Mouse (Mus musculus) 3T3-L1 (cell line): ENCODE measurements at regions not wholly inside any gene's neighbourhood (a gene's known extent, or its start where the extent isn't known, plus 50 kb on each side); places are given as distances from the start of the nearest gene placed in this dataset.

ENCODE experiments used
- DNase-seq: peaks from one replicate; pipeline ENCODE4 v3.0.0-alpha.2; 2015; ENCODE audit warnings: low read depth, low spot score

DNA sequence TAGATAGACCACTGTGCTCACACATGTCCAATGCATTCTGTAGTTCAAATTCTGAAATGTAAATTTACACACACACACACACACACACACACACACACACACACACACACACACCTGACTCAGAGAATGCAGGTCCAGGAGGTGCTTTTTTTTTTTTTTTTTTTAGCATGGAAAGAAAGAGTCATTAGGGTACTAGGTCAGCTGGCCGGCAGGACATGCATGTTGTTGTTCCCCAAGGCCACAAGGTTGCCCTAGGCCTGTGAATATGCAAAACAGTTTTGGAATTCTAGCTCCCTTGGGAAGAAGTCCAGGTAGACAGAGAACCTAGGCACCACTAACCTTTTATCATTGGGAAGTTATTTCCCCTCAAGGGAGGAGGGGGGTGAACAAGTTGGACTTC lies 184.1 kb upstream of the Marcks start:
- no peak for DNase-seq

DNA sequence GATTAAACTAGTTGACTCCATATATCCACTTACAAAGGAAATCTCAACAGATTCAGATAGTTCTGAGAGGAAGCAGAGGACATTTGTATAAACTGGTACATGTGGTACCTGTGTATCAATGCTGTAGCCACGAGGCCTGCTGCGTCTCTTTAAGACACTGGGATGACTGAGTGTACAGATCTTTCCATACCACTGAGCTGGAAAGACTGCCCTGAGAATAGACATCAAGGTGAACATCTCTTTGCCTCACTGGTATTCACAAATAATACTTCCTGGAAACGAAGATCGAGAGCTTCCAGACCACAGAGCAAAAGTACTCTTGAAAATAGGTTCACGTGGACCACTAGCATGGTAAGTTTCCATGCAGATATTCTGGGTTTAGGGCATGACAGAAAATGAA lies 183.6 kb upstream of the Marcks start:
- DNase-seq = no peak

DNA sequence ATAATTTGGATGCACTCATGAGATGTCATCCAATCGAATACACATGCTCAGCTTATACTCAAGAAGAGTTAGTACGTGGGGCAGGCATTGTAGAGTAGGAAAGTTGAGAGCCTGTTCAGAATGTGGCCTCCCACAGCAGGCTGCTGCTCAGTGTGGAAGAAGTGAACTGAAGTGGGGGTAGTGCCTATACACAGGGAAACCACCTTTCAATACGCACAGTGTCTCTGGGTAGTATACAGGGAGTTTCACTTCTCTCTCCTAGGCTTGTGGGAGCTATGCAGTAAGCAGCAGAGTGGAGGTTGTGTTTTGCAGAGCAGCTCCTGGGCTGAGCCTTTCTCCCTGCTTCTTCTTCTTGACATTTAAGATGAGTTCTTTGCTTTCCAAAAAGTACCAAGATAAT lies 182.5 kb upstream of the Marcks start:
- DNase-seq = no peak

DNA sequence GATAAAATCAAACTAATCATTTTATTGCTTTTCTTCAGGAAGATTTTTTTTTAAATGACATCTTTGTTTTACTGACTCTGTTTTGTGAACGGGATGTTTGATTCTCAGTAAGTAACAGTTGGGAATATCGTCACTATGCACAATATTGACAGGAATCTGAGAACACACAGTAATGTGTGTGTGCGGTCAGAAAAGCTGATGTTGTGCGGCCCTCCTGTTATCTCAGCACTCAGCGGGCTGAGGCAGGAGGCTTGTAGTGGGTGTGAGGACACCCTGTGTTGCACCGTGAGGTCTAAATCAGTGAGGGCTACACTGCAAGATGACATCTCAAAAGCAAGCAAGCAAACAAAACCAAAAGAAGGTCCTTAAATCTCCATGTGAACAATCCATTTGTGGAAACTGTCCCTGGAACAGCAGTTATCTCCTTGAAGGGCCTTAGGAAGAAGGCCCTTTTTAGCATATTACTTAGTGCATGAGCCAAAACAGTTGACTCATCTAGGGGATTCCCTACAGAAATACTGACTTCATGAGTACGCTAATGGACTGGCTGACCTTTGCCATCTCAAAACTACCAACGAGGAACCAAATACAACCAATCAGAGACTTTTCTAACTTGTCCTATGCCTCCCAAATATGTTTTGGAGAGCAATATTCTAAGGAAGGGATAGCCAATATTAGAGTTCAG lies 181.2 kb upstream of the Marcks start:
- DNase-seq = peak; percentile 75

DNA sequence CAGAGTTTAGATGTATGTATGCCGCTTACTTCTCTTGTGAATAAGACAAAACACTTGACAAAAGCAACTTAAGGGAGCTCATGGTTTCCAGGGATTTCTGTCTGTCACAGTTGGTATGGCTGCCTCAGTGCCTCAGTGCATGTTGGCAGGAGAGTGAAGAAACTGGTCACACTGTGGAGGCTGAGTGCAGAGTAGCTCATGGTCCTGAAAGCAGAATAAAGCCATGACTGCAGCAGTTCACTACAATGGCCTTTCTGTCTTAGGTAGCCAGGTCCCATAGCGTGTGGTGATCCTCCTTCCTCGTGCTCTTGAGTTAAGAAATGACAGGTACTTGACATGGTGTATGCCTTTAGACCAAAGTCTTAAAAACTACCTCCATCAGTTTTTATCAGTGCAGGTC lies 178.0 kb upstream of the Marcks start:
- no peak for DNase-seq

DNA sequence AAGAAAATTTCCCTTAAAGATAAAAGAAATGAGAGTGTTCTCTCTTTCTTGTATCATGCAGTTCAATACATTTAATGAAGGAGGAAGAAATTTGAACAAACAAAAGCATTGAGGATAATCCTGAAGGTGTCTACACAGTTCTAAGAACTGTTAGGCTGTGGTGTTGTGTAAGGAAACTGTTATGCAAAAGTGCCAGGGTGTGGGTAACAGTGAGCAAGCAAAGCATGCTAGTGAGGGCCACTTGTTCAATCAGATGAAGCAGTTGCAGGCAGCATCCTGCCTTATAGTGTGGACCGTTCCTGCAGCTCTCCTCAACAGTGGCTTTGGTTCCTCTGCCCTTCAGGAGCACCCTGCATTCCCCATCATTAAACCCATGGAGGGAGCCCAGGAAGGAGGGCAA lies 177.1 kb upstream of the Marcks start:
- no peak for DNase-seq

DNA sequence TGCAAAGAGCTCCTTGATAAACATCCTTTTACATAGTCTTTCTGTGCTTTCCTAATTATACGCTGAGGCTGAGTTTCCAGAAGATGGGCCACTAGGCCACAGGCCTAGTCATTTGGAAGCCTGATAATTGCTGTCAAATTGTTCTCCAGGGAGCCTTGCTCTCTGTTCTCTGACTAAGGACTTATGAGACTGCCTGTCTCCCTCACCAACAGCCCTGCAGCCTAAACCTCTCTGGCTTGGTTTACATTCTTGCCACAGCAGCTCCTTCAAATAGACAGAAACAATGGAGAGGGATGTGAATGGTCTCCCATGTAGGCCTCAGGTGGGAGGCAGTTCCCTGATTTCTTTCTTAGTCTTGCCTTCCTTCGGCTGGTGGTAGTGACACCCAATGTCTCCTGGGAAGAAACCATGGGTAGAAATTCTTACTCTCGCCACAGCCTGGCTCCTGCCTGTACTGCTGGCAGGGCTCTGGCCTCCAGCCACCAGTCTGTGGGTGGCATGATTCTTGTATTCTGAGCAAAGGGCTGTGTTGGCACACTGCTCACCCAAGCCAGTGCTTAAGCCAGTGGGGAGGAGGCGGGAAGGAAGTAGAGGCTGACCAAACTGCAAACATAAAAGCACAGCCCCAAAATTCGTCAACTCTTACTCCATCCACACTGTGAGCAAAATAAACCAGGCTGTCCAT lies 176.2 kb upstream of the Marcks start:
- peak; percentile 53 for DNase-seq

DNA sequence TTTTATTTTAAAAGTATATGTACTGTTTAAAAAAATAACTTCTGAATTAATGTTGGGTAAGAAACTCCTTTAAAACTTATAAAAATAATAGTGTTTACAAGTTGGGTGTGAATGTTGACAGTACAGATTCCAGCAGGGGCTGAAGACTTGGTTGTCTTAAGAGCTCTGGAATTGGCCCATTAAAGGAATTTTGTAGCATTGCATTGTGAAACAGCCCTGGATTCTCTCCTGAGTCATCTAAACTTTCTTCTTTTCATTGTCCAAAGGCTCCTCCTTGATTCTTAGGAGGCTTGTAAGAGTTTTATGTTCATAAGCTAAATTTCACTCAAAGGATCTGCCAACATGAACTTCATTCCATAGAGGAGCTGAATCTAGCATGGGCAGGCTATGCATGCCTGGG lies 174.7 kb upstream of the Marcks start:
- peak; percentile 56 for DNase-seq

DNA sequence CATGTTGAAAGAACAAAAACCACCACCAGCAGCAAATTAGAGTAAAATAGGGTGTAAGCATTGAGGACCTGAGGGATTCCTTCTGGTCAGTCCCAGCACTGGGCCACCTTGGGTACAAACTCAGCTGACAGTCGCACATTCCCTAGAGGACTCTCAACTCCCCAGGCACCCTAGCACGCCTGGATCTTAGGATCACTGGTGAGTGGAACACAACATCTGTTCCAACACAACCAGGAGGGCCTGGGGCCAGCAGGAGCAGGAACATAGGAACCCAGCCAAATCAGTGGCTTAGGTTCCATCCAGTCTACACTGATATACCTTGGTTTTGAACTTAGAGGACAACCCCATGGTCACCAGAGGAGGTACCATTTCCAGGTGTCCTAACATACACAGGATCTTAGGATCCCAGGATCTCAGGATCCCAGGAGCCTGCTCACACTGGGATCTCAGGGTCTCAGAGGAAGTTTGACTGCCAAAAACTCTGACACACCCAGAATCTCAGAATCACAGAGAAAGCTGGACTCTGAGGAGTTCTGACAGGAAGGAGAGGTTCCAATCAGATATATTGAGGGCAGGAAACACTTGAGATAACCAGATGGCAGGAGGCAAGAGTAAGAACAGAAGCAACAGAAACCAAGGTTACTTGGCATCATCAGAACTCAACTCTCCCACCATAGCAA lies 171.7 kb upstream of the Marcks start:
- DNase-seq = no peak

DNA sequence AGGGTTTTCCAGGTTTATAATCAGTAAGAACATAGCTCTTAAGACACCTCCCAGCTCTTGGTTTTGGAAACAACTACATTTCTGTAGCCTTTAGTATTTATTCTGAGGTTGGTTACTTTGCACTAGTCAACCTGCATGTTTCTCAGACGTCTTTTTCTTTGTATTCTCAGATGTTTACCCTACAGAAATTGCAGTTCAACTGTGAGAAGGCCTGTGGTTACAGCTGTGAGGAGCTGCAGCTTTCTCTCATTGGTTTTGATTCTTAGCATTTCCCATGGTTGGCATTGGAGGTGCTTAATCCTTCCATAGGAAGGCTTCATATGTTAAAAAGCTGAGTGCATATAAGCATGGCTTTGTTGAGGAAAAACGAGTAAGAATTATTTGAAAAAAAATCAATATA lies 165.9 kb upstream of the Marcks start:
- no peak for DNase-seq

DNA sequence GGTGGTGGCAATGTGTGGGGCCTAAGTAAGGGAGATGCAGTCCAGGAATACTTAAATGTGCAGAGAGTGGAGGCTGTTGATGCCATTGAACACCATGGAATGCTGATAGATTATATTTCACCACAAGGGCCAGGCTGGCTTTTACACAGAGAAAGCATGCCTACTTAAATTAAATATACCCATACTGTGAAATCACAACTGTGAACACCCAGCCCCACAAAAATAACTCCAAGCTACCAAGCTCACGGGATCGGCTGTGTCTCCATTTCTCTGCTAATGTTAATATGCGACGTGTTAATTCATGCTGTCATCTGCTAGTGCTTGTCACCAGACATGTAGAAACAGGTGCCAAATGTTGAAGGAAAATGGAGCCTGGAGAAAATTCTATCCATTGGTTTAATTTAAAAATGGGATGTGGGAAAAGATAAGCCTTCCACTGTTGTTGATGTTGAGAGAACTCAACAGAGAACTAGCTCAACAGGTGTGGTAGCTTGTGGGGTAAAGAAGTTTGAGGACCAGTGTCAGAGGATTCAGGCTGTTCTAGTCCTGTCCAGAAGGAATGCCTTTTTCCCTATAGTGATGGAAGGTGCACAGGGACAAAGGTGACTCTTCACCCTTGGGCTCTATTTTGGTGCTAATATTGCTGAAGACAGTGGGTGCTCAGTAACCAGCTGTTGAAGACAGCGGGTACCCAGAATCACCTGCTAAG lies 161.6 kb upstream of the Marcks start:
- no peak for DNase-seq

DNA sequence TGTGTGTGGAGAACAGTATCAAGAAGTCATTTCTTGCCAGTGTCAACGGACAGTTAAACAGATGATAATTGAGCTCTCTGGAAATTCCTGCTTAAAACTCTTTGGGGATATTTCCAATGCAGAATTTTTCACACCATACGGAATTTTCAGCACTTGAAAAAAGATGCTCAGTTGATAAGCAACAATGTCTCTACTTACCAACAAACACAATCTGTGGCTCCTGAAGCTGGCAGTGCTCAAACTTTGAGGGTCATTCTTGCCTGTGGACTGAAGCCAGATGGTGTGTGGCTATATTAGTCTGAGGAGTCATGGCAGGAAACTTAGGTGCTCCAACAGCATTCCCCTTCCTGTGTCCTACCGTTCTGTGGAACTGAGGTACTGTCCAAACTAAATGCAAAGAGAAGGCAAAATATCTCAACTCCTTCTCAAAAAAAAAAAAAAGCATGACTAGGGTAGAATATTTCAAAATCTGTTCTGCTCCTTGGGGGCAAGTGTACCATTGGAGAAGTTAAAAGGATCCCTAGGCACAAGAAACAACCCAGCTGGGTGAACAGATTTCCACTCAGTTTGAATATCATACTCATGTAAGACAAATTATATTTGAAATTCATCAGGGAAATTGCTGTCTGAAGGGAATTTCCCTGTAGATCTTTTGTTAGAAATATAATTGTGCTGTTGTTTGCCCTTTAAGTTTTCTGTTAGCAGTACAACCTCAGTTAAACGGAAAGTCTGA lies 160.1 kb upstream of the Marcks start:
- DNase-seq = no peak

DNA sequence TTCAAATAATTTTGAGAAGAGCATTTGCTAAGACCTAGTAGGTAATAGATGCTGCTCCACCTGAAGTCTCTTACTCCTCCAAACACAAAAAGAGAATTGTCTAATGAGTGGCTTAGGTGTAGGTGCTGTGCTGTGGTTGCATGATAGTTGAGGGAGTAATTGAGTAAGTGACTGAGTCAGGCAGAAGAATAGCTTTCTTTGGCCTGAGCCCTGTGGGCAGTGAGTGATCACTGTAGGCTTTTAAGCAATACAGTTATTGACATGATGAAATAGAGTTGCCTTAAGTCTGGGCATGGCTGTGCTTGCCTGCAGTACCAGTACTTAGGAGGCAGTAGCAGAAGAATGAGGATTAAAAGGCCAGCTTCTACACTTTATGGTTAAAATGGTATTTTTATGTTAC lies 155.5 kb upstream of the Marcks start:
- DNase-seq = no peak

DNA sequence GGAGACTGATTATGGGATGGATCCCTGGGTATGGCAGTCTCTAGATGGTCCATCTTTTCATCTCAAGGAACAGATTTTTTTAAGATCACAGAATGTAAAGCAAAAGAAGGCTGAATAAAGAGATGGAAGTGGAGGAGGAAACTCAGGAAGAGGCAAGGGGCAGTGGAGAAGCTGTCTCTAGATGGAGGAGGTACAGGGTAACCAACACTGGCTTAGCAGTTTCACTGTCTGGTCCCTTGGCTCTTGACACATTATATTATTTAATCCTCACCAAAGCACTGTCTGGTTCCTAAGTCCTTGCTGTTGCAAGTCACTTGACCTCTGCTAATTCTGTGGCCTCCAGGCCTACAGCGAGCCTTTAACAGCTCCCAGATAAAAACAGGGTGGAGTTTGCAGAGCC lies 154.6 kb upstream of the Marcks start:
- no peak for DNase-seq

DNA sequence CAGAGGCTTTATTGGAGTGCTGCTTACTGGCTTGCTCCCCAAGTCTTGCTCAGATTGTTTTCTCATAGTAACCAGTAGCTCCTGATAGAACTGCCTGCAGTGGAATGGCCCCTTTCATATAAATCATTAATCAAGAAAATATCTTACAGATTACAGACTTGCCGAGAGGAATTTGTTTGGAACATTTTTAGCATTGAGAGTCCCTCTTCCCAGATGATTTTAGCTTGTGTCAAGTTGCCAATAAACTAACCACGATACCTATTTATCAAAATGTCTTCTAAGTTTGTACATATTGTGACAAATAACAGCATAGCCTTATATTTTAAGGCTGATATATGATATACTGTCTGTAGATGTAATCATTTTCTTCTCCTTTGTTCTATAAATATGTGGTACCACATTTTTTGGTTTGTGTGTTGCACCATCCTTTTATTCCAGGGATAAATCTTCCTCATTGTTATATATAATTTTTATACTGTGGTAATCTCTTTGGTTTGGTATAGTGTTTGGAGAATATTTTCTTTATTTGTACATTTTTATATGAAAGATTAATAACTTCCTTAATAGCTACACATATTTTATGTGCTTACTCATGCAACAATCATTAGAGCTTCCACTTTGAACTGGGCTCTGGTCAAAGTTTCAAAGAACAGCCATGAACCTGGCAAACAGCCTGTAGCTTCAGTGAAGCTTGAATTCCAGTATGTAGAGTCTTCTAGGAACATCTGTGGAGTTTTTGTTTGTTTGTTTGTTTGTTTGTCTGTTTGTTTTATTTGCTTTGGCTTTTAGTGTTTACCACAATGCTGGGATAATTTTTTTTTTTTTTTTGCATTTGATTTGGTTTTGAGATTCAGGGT lies 153.1 kb upstream of the Marcks start:
- DNase-seq = peak; percentile 74

DNA sequence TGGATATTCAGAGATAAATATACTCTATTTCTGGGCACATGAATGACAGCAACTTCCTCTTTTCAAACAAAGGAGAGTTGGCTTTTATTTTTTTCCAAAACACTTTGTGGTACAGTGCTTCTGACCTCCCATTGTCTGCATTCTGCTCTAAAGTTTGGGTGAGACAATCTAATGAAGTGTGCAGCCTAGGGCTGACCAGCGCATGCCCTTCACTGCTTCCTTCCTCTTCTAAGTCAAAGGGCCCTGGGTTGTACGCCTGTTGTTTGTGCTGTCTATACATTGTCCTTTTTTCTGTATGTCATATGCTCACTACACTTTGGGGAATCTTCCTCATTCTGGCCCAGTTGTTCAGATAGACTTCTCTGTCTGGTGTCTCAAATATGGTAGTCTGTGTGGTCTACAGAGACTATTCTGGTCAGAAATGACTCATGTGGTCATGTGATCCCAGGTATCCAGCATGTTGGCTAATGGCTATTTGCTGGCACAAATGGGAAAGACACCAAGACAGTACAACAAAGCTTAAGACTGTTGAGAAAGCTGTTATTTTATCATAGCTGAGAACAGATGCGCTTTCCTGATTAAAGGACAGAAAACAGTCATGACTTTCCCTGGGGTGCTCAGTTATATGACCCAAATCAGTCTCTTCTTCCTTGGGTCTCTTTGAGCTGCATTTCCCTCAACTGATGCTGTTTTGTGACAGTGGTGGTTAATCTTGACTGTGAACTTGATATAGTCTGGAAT lies 151.4 kb upstream of the Marcks start:
- DNase-seq = no peak

DNA sequence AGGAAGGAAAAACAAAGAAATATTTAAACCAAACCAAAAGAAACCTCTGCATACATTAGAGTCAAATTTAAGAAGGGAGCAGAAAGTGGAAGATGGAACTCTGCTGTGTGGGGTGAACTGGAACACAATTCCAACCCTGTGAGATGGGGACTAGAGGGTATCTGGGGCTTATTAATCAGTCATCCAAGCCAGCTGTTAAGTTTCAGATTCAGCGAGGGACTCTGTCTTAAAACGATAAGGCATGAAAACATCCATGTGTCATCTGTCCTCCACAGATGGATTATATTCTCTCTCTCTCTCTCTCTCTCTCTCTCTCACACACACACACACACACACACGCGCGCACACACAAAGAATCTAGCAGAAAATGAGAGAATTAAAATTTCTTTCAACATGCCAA lies 147.6 kb upstream of the Marcks start:
- no peak for DNase-seq

DNA sequence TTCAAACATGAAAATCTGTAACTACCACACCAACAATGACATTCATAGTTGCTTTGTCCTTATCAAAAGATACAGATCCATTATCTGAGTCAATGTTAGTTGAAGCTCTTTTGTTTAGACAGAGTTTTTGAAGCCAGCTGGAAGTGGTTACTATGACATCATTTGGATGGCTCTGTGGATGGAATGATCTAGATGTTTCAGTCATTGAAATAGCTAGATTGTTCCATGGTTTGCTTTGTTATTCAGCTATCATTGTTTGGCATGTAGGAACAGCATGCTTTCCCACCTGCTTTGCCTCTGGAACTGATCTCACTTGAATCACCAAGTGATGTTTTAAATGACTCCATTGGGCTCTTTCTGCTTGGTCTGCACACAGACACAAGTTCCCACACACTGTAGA lies 144.2 kb upstream of the Marcks start:
- peak; percentile 25 for DNase-seq

DNA sequence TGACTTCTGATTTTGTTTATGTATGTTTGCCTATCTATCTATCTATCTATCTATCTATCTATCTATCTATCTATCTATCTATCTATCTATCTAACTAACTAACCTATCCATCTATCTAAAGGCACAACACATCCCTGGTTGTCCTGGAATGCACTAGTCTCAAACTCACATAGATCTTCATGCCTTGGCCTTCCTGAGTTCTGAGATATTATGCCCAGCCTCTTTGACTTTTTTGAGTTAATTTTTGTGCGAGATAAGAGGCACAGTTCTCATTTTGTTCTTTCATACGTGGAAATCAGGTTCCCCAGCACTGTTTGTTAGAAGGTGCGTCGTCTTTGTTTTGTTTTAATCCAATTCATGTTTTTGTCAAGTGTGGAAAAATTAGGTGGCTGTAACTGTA lies 142.1 kb upstream of the Marcks start:
- no peak for DNase-seq

DNA sequence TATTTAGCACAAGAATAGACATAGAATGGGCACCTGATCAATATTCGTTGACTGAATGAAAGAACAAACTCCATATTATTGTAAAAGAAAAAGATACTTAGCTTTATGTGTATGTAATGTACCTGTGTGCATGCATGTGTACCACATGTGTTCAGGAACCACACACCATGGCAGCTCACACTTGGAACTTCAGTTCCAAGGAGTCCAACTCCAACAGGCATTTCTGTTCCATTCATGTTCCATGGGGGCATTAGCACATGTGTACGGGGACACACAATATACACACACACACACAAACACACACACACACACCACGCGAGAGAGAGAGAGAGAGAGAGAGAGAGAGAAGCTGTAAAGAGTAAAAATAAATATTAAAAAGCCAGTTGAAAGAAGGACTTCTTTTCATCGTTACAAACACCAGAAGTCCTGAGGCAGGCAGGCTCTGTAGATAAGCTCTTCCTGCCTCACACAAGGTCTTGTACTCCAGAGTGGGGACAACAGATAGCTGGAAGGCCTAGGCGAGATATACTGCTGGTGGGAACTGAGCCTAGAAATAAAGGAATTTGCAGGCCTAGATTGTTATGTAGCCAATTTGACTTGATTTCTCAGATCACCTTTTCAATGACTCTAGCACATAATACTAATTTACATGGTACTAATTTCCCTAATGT lies 141.6 kb upstream of the Marcks start:
- no peak for DNase-seq
